ENCODE assay signal across 8 mouse cellular contexts in genomic region chr11:73198190-73198589, GRCm38 (mm10). TPM values are rescaled to one million over a fixed set of nuclear protein-coding genes. Genes with fewer than 3 reads are reported as not detected.
DNase-seq lines count a peak whose midpoint lies in the region; ATAC-seq and TF ChIP-seq lines count a peak whose summit lies in the region.

No protein-coding gene starts in this region.

- H3K4me1 ChIP-seq in embryonic facial prominence, embryonic 13.5 days = peaks cover 20% of the 10 kb centered on the region
- H3K4me1 ChIP-seq in intestine, embryonic 16.5 days (ENCODE audit: control insufficient read depth, insufficient read depth, low read length) = peaks cover 14% of the 10 kb centered on the region

- no peak for DNase-seq in layer of hippocampus, adult 2 months (ENCODE audit: low spot score in 2 of 2)
- no peak for DNase-seq in layer of hippocampus, adult 18-20 months (ENCODE audit: low spot score in 2 of 2)
- DNase-seq in T-cell, adult 2 months (ENCODE audit: low spot score) = no peak
- no peak for DNase-seq in gastrocnemius, adult 8-10 months (ENCODE audit: low spot score in 2 of 2)
- DNase-seq in layer of hippocampus, adult 9-11 months = no peak

- H3K36me3 ChIP-seq in embryonic facial prominence, embryonic 13.5 days = peaks cover 12% of the 10 kb centered on the region
- no peaks in the 10 kb centered on the region for H3K36me3 ChIP-seq in intestine, embryonic 16.5 days (ENCODE audit: control insufficient read depth, insufficient read depth, low read length)
- no peaks in the 10 kb centered on the region for H3K36me3 ChIP-seq in myocyte (ENCODE audit: control insufficient read depth, insufficient read depth)

- peak overlapping the region; percentile 95 for H3K4me2 ChIP-seq in embryonic facial prominence, embryonic 13.5 days
- H3K4me2 ChIP-seq in intestine, embryonic 16.5 days (ENCODE audit: low read depth, low read length) = peak overlapping the region; percentile 88
- H3K4me2 ChIP-seq in myocyte (ENCODE audit: low read depth) = peak overlapping the region; percentile 95

- no peaks in the 10 kb centered on the region for H3K9me3 ChIP-seq in embryonic facial prominence, embryonic 13.5 days
- H3K9me3 ChIP-seq in intestine, embryonic 16.5 days (ENCODE audit: control insufficient read depth, low read length) = no peaks in the 10 kb centered on the region

- H3K9ac ChIP-seq in embryonic facial prominence, embryonic 13.5 days = peak overlapping the region; percentile 82
- peak overlapping the region; percentile 85 for H3K9ac ChIP-seq in intestine, embryonic 16.5 days (ENCODE audit: low read depth, low read length)

- H3K27me3 ChIP-seq in embryonic facial prominence, embryonic 13.5 days = no peaks in the 10 kb centered on the region
- H3K27me3 ChIP-seq in intestine, embryonic 16.5 days (replicated peaks; ENCODE audit: control insufficient read depth, insufficient read depth, low read length) = no peaks in the 10 kb centered on the region
- no peaks in the 10 kb centered on the region for H3K27me3 ChIP-seq in myocyte (ENCODE audit: control insufficient read depth, insufficient read depth, insufficient read length)

- H3ac ChIP-seq in myocyte (ENCODE audit: control insufficient read depth, insufficient read length) = peak overlapping the region; percentile 10

- no peak for TF ChIP-seq POLR2A in myocyte (IDR thresholded peaks at IDR 0.05; ENCODE audit: insufficient read length, low read depth)

- H3K79me2 ChIP-seq in myocyte (ENCODE audit: control insufficient read depth, insufficient read depth) = no peaks in the 10 kb centered on the region

- peak overlapping the region; percentile 94 for H3K4me3 ChIP-seq in layer of hippocampus, adult 2 months
- H3K4me3 ChIP-seq in embryonic facial prominence, embryonic 13.5 days = peak overlapping the region; percentile 73
- peak overlapping the region; percentile 88 for H3K4me3 ChIP-seq in intestine, embryonic 16.5 days (ENCODE audit: low read length)
- H3K4me3 ChIP-seq in myocyte = peak overlapping the region; percentile 58

- WGBS in embryonic facial prominence, embryonic 13.5 days = 4% methylated on average over 1 of the region's 1 CpGs
- WGBS in intestine, embryonic 16.5 days = 0% methylated on average over 1 of the region's 1 CpGs

- TF ChIP-seq CTCF in layer of hippocampus, adult 2 months (conservative IDR thresholded peaks at IDR 0.05) = no peak

- ATAC-seq in embryonic facial prominence, embryonic 13.5 days (ENCODE audit: insufficient number of reproducible peaks, insufficient read depth, low FRiP score, low TSS enrichment, low read depth) = no peak
- no peak for ATAC-seq in intestine, embryonic 16.5 days

- peak overlapping the region; percentile 97 for H3K27ac ChIP-seq in layer of hippocampus, adult 2 months
- H3K27ac ChIP-seq in embryonic facial prominence, embryonic 13.5 days = no peak overlapping the region
- H3K27ac ChIP-seq in intestine, embryonic 16.5 days (ENCODE audit: low read length) = no peak overlapping the region

TF ChIP-seq in myocyte, 11 proteins besides CTCF, POLR2A, EP300 and RAD21:
- TF ChIP-seq POLR2AphosphoS2 (IDR thresholded peaks at IDR 0.05; ENCODE audit: insufficient read length, low read depth) = no peak
- TF ChIP-seq MYOG (IDR thresholded peaks at IDR 0.05; ENCODE audit: control insufficient read depth in 1 of 3, insufficient read depth in 1 of 3, insufficient read length in 2 of 3, low read depth in 2 of 3) = no peak
- no peak for TF ChIP-seq MYOD1 (IDR thresholded peaks at IDR 0.05; ENCODE audit: control insufficient read depth in 1 of 3, insufficient read length in 2 of 3, low read depth in 2 of 3)
- TF ChIP-seq MAX (IDR thresholded peaks at IDR 0.05; ENCODE audit: low read depth) = no peak
TF ChIP-seq in myocyte: peak in this region for 0.

RNA-seq across cellular contexts. Expression of gene Ctns, which starts 0.7 kb away (rescaled TPM):
- total RNA-seq in layer of hippocampus, adult 2 months (2021) = 10 to 100 TPM; 20.1 to 23.2 TPM
- total RNA-seq in layer of hippocampus, adult 18-20 months (2021) = 10 to 100 TPM; 21.1 to 22.1 TPM
- 23.5 and 23.6 TPM in 2 replicates for polyA plus RNA-seq in embryonic facial prominence, embryonic 13.5 days (2015; fragmentation: Nextera tagmentation; extraction: Ambion mirVana)
- polyA plus RNA-seq in intestine, embryonic 16.5 days (2015; fragmentation: Nextera tagmentation; extraction: Ambion mirVana) = 36.0 and 40.9 TPM in 2 replicates
- 11.6 TPM for polyA plus RNA-seq in myocyte (2012; fragmentation: generic; extraction: Trizol)
- total RNA-seq in gastrocnemius, adult 8-10 months (2022) = 1 to 10 TPM; 3.3 to 4.3 (median 4.1) TPM

RNA-seq across cellular contexts. Expression of gene Shpk, which starts 1.1 kb away (rescaled TPM):
- 1 to 10 TPM; 3.1 to 3.2 TPM for total RNA-seq in layer of hippocampus, adult 2 months (2021)
- total RNA-seq in layer of hippocampus, adult 18-20 months (2021) = 1 to 10 TPM; 3.7 to 4.0 TPM
- 1.6 and 1.9 TPM in 2 replicates for polyA plus RNA-seq in embryonic facial prominence, embryonic 13.5 days (2015; fragmentation: Nextera tagmentation; extraction: Ambion mirVana)
- polyA plus RNA-seq in intestine, embryonic 16.5 days (2015; fragmentation: Nextera tagmentation; extraction: Ambion mirVana) = 11.9 and 19.2 TPM in 2 replicates
- 1.3 TPM for polyA plus RNA-seq in myocyte (2012; fragmentation: generic; extraction: Trizol)
- 1 to 10 TPM in 1 of 4 experiments, under 1 TPM in 3; 0.29 to 1.1 (median 0.71) TPM for total RNA-seq in gastrocnemius, adult 8-10 months (2022)

RNA-seq across cellular contexts. Expression of gene Tax1bp3, which starts 21.3 kb away (rescaled TPM):
- total RNA-seq in layer of hippocampus, adult 2 months (2021) = 1 to 10 TPM; 9.2 TPM
- 1 to 10 TPM; 8.6 to 8.7 TPM for total RNA-seq in layer of hippocampus, adult 18-20 months (2021)
- polyA plus RNA-seq in embryonic facial prominence, embryonic 13.5 days (2015; fragmentation: Nextera tagmentation; extraction: Ambion mirVana) = 199 and 208 TPM in 2 replicates
- 231 and 236 TPM in 2 replicates for polyA plus RNA-seq in intestine, embryonic 16.5 days (2015; fragmentation: Nextera tagmentation; extraction: Ambion mirVana)
- 85.2 TPM for polyA plus RNA-seq in myocyte (2012; fragmentation: generic; extraction: Trizol)
- total RNA-seq in gastrocnemius, adult 8-10 months (2022) = 1 to 10 TPM; 4.9 to 9.2 (median 7.2) TPM

RNA-seq across cellular contexts. Expression of gene Emc6, which starts 21.4 kb away (rescaled TPM):
- 10 to 100 TPM; 44.6 to 47.5 TPM for total RNA-seq in layer of hippocampus, adult 2 months (2021)
- total RNA-seq in layer of hippocampus, adult 18-20 months (2021) = 10 to 100 TPM; 51.6 to 52.4 TPM
- polyA plus RNA-seq in embryonic facial prominence, embryonic 13.5 days (2015; fragmentation: Nextera tagmentation; extraction: Ambion mirVana) = 94.3 and 102 TPM in 2 replicates
- polyA plus RNA-seq in intestine, embryonic 16.5 days (2015; fragmentation: Nextera tagmentation; extraction: Ambion mirVana) = 116 and 121 TPM in 2 replicates
- polyA plus RNA-seq in myocyte (2012; fragmentation: generic; extraction: Trizol) = 68.2 TPM
- 10 to 100 TPM; 80.9 to 89.6 (median 84.1) TPM for total RNA-seq in gastrocnemius, adult 8-10 months (2022)

RNA-seq across cellular contexts. Expression of gene Trpv1, which starts 35.9 kb away (rescaled TPM):
- total RNA-seq in layer of hippocampus, adult 2 months (2021) = not detected
- total RNA-seq in layer of hippocampus, adult 18-20 months (2021) = under 1 TPM in 1 of 2 experiments, not detected in 1; 0.23 TPM
- 0.11 TPM in 1 of 2 replicates, not detected in the other for polyA plus RNA-seq in embryonic facial prominence, embryonic 13.5 days (2015; fragmentation: Nextera tagmentation; extraction: Ambion mirVana)
- polyA plus RNA-seq in intestine, embryonic 16.5 days (2015; fragmentation: Nextera tagmentation; extraction: Ambion mirVana) = 0.12 TPM in 2 replicates
- 0.17 TPM for polyA plus RNA-seq in myocyte (2012; fragmentation: generic; extraction: Trizol)
- under 1 TPM; 0.08 to 0.12 (median 0.10) TPM for total RNA-seq in gastrocnemius, adult 8-10 months (2022)
